Mouse (Mus musculus) right cerebral cortex, postnatal 4 days (tissue): ENCODE measurements around the gene Rcc1l.

Experiments
- DNase-seq: peaks from one replicate; pipeline ENCODE4 v3.0.0-alpha.2; 2022

Rcc1l gene

DNA sequence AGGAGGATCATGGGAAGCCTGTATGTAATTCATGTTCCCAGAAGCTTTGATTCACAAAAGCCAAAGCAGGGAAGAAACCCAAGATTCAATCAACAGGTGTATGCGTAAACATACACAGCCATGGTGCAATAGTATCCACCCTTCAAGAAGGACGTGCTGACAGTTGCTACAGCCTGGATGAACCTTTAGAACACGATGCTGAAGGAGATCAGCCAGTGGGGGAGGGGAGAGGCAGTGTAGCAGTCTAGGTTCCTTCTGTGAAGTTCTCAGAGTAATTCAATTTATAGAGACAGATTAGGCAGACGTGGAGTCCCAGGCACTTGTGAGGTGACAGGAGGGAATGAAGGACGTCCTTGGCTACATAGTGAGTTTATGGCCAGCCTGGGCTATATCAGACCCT, 61.6 kb downstream of the Rcc1l start:
- no peak for DNase-seq

DNA sequence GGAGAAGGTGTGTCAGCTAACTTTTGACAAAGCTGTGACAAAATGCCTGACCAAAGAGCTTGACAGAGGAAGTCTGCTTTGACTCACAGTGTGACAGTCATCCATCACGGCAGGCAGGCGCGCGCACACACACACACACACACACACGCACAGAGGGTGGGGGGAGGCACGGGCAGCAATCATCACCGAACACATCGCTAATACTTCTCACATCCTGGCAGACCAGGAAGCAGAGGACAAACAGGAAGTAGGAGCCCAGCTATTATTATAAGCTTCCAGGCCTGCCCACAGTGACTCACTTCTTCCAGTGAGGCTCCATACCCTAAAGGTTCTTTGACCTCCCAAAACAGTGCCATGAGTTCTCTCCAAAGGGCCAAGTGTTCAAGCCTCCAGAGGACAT, 70.7 kb downstream of the Rcc1l start:
- DNase-seq, result no peak

DNA sequence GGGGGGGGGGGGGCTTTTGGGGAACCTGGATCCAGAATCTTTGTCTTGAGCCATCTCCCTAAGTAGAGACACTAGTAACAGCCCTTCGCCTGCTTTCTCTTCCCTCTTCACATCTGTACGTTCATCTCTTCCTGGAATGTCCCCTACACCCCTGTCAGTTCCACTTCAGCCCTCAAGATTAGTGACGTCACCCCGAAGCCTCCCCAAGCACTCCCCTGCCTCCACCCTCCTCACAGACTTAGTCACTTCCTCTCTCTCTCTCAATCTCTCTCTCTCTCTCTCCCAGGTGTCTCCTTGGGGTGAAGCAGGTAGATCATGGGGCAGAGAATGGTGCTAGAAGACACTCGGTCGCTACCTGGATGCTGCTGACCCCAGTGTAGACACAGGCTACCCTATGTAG, 73.9 kb downstream of the Rcc1l start:
- no peak for DNase-seq

DNA sequence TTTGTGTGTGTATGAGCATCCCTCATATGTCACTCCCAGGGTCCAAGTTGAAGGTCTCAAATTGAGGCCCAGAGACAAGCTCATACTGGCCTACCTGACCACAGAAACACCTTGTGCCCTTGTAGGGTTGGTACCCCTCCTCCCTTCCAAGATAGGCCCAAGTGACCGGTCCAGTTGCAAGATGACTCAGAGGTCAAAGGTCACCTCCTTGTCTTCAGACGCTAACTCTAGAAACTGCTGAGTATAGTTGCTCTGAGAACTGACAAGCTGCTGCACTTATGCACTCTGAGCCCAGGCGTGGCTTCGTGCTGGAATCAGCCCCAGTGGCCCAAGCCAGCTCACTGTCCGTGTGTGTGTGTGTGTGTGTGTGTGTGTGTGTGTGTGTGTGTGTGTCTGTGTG, 74.7 kb downstream of the Rcc1l start:
- no peak for DNase-seq

DNA sequence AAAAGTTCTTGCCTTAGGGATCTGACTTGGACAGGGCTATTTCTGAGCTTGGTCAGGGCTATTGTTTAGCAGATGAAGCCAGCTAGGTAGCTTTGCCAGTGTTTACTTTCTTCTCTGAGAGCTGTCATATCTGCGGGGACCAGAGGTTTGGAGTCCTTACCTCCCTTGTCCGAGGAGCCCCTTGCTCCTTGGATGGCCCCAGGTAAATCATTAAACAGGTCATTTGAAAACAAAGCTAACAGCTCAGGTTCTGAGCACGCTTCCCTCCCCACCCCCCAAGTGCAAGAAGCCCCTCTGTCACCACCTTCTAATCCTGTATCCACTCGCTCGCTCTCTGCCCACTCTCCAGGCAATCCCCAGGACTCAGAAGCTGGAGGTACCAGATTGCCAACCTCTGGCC, 75.3 kb downstream of the Rcc1l start:
- DNase-seq, result no peak

DNA sequence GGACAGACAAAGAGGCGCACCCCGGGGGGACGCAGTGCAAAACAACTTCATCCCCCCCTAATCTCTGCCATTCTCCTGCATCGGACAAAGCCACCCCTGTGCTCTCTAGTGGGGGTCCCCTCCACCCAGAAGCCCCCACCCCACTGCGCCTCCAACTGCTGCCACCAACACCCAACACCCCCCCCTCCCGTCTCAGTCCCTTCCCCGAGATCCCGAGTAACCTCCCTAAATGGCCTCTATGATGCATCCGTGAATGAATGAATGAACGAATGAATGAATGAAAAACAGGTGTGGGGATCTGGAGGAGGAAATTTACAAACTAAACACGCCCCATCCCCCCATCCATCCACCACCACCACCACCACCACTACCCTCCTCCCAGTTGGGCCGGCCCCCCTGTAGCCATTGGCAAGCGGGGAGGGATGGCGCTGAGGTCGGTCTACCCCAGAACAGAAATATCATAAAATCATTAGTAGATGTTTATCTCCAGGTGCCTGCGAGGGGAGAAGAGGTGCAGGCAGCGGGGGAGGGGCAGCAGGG, 76.3 kb downstream of the Rcc1l start:
- peak; percentile 43 for DNase-seq

DNA sequence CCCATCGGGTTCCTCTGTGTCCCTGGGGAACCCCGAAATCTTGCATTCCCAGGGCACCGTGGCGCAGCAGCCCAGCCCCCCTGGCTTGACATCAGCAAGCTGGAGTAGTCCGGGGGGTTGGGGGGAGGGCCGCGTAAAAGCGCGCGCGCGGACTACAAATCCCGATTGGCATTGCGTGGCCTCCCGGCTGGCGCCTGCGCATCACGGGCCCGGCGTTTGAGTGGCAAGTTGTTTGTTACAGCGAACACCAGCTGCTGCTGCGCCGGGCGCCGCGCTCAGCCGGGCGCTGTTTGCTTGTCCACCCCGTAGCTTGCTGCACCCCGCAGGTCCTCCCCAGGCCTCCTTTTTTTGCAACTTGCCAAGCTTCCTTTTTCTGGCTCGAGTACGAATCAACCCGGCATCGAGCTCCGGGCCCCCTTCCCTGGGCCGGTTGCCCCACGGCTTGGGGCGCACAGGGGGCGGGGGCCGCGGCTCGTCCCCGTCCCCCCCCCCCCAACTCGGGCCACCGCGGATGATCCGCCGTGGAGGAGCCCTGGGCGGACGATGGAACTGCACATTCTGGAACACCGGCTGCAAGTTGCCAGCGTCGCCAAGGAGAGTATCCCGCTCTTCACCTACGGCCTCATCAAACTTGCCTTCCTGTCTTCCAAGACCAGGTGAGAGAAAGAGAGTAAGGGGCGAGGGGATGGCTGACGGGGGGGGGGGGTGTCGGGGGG, 76.9 kb downstream of the Rcc1l start, which contains the start of gene Castor2:
TSS of gene Castor2 (plus strand) at position 216 of the 716 bp plus-strand sequence.
- DNase-seq, result peak; percentile 97

DNA sequence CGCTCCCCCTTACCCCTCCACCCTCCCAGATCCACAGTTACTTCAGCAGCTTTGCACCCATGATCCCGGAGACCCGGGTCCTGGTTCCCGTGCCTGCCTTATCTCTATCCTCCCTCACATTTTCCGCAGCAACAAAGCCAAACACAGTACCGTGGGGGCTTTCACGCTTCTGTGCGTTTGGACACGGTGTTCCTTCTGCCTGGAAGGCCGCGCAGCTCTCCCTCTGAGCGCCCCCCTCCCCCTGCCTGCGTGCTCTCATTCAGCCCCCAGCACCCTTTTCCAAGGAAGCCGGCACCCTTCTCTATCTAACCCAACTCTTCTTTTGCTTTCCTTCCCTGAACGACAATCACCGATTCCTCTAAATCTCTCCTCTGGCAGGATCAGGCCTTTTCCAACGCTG, 77.6 kb downstream of the Rcc1l start:
- DNase-seq, result peak; percentile 53

DNA sequence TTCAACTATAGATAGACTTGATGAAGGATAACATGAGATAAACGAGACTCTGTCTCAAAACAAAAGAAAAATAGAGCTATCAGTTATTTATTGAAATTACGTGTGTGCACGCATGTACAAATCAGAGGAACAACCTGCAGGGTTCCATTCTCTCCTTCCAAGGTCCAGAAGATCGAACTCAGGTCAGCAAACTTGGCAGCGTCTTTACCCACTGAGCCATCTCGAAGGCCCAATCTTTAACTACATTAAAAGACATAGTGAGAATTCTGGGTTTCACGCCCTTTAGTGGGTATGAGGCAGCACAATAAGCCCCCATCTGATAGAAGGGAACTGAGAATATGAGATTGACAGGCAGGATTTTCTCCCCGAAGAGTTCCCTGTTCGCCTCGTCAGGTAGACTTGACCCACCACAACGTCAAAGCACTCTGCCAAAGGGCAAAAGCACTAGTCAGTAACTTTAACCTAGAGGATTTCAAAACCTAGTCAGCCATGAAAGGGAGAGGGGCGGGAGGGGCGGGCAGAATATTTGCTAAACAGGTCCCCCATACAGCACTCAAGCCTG, 78.2 kb downstream of the Rcc1l start:
- DNase-seq, result no peak
